Mouse (Mus musculus): ENCODE data around the gene Pomgnt1.
A peak's percentile ranks its signal among the peaks of the same experiment; 100 is the strongest.

Gene Pomgnt1

DNA sequence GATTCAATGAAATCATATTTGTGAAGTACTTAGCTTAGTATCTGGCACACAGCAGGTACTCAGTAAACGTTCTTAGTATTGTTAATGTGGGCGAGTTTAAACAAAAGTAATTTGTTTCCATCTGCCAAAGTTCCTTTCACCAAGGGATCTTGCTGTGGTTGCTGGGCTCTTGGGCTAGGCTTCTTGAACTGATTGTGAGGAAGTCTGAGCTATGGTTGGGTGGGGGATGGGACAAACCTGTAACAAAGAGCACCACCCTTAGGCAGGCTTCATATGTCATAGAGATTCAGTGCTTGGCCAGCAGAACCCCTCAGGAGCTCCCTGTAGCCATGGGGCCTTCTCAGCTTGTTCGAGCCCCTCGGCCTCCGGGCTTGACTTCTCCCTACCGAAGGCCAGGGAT is 49.4 kb downstream of the Pomgnt1 start, which contains the start of the genes 1700042G07Rik and Gm49337:
TSS of gene 1700042G07Rik (plus strand) at position 301 of the 400 bp plus-strand sequence.
TSS of gene Gm49337 (plus strand) at position 313 of the 400 bp plus-strand sequence.
- DNase-seq (ENCODE audit: low spot score in 2 of 2), result no peak

DNA sequence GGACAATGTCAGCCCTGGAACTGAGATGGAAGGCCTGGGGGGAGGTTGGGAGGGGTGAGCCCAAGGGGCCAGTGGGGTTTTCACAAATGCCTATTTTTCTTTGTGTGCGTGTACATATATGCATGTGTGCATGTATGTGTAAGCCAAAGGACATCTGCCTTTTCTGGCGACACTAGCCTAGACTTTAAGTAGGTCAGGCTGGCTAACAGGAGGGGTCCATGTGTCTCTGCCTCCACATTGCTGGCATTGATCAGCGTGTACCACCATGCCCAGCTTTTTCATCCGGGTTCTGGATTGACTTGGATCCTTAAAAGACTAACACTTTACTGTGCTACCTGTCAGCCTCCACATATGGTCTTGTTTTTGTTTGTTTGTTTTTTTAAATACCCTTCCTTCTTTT is 50.1 kb downstream of the Pomgnt1 start:
- DNase-seq (ENCODE audit: low spot score in 2 of 2), result no peak

- no peak for DNase-seq (ENCODE audit: low spot score in 2 of 2)
Observed at GRCm38 (mm10) chr4:116174466-116175116, 51.0 kb downstream of the Pomgnt1 start.

- DNase-seq (ENCODE audit: low spot score in 2 of 2), result no peak
Observed at GRCm38 (mm10) chr4:116175136-116175535, 51.5 kb downstream of the Pomgnt1 start.

GRCm38 (mm10) chr4:116175711-116176542 is 52.3 kb downstream of the Pomgnt1 start:
- no peak for DNase-seq (ENCODE audit: low spot score in 2 of 2)

DNA sequence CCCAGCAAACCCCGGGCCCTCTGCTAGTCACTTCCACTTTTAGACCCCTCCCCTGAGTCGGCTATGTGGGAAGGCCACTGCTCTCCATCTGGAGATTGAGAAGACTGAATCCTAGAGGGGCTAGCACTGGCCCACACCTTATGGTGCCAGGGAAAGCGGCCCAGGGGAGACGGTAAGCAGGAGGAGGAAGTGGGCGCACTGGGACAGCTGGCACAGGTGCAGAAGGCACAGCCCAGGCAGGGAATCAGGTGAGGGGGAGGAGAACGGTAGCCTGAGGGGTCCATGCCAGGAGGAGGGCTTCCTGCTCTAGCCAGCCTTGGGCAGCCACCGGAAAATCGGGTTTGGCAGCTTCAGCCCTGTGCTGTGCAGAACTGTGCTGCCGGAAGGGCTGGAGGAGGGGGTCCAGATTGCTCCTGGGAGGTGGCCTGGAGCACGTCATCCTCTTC is 52.9 kb downstream of the Pomgnt1 start:
- DNase-seq (ENCODE audit: low spot score in 2 of 2), result peak; percentile 42 to 47

DNA sequence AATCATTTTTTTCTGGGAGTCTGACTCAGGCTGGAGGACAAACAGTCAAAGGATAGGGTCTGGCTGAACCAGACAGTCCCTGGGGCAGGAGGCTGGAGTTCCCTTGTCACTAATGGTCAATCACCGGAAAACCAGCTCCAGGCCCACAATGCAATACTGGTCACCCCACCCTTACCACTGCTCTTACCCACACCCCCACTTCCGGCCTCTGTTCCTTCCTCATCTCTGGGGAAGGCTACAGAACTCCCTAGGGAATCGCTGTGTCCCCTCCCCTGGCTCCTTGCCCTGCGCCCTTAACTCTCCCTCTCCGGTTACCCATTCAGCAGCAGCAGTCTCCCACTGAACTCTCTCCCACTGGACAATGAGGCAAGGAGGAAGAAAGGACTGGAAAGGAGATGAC is 53.5 kb downstream of the Pomgnt1 start:
- no peak for DNase-seq (ENCODE audit: low spot score in 2 of 2)

GRCm38 (mm10) chr4:116182079-116182478 is 58.4 kb downstream of the Pomgnt1 start:
- no peak for DNase-seq (ENCODE audit: low spot score in 2 of 2)

DNA sequence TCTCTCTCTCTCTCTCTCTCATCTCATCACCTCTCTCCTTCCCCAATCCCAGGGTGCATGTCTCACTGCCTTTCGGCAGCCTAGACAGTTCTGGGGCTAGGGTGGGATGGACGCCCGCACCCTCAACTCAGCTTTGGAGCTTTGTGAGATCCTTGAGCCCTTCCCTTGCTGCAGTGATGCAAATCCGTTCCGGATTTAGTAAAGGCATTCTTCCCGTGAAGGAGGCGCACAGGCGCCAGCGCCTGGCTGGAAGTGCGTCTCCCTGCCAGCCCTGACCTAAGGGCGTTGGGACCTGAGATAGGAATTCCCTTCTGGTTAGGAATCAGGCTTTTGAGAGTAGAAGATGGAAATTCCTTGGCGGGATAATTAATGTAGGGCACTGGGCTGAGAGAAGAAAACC is 59.1 kb downstream of the Pomgnt1 start:
- DNase-seq (ENCODE audit: low spot score in 2 of 2), result no peak

- no peak for DNase-seq (ENCODE audit: low spot score in 2 of 2)
Observed at GRCm38 (mm10) chr4:116185083-116185482, 61.4 kb downstream of the Pomgnt1 start.

GRCm38 (mm10) chr4:116192286-116192835 is 68.7 kb downstream of the Pomgnt1 start:
- DNase-seq (ENCODE audit: low spot score in 2 of 2), result no peak

GRCm38 (mm10) chr4:116193583-116194383 is 70.1 kb downstream of the Pomgnt1 start:
- DNase-seq (ENCODE audit: low spot score in 2 of 2), result no peak

DNA sequence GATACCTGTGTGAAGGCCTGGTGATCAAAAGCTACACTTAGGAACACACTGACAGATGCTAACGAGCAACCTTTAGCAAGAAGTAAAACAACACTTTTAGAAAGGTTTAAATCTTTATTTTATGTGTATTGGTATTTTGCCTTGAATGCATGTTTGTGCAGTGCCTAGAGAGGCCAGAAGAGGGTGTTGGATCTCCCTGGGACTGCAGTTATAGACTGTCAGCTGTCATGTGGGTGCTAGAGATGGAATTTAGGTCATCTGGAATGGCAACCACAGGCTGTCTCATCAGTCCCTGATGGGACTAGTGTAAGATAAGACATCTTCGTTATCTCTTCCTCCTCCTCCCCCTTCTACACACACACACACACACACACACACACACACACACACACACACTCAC is 74.8 kb downstream of the Pomgnt1 start:
- DNase-seq (ENCODE audit: low spot score in 2 of 2), result no peak

- DNase-seq (ENCODE audit: low spot score in 2 of 2), result no peak
Observed at GRCm38 (mm10) chr4:116204422-116204821, 80.8 kb downstream of the Pomgnt1 start.

DNA sequence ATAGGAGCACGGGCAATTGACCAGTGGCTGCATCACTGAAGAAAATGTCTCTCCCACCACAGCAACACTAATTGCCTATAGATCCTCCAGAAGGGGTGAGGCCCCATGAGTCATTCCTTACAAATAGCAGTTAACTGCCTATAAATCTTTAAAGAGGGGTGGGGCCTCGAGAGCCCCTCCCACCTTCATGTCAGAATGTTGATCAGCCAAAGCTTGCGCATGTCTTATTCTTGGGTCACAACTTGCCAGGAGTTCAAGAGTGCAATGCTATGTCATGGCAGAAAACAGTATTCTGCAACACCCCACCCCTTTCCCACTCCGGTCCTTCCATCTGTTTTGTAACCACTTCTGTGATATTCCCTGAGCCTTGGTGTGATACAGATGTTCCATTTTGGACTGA is 82.9 kb downstream of the Pomgnt1 start:
- DNase-seq (ENCODE audit: low spot score in 2 of 2), result no peak

DNA sequence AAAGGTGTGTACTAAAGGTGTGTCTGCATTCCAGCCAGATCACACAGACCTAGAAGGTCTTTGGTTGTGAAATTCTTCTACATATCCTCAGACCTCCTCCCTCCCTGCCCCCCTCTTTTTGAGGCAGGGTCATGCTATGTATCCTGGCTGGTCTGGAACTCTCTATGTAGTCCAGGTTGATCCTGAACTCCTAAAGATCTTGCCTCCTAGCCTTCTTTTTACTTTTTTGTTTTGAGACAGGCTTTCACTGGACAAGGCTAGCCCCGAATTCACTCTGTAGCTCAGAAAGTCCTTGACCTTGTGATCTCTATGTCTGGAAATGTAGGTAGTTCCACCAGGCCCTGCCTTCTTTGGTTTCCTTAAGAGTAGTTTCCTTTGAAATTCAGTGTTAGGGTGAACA is 85.3 kb downstream of the Pomgnt1 start:
- no peak for DNase-seq (ENCODE audit: low spot score in 2 of 2)
